Mouse (Mus musculus) E14TG2a.4 (cell line): ENCODE results near the gene Gif.

Experiments used
- H3K27me3 ChIP-seq: 2 replicates; pipeline ENCODE4 v1.6.1; 2014; ENCODE audit warnings: low read length, control low read depth; ENCODE audit not compliant: insufficient read depth
- H3K36me3 ChIP-seq: 2 replicates; pipeline ENCODE4 v1.6.1; 2014; ENCODE audit warnings: low read length, control low read depth; ENCODE audit not compliant: insufficient read depth
- H3K4me1 ChIP-seq: replicated peaks from 2 replicates; pipeline ENCODE4 v1.6.1; 2014; ENCODE audit warnings: low read depth, low read length, control low read depth
- H3K4me3 ChIP-seq: replicated peaks from 2 replicates; pipeline ENCODE4 v1.5.1; 2014; ENCODE audit warnings: mild to moderate bottlenecking, low read length
- H3K9me3 ChIP-seq: 2 replicates; pipeline ENCODE4 v1.6.1; 2014; ENCODE audit warnings: low read length, control low read depth
- CTCF ChIP-seq: conservative IDR thresholded peaks from 2 replicates; pipeline ENCODE4 v1.5.1; 2014; ENCODE audit warnings: low read length
- NANOG ChIP-seq: IDR thresholded peaks from 2 replicates; pipeline ENCODE4 v1.6.1; 2014; ENCODE audit warnings: borderline replicate concordance, low read length, mixed read lengths
- POU5F1 ChIP-seq: IDR thresholded peaks from 2 replicates; pipeline ENCODE4 v1.6.1; 2014; ENCODE audit warnings: low read length, borderline replicate concordance

The Gif gene

DNA sequence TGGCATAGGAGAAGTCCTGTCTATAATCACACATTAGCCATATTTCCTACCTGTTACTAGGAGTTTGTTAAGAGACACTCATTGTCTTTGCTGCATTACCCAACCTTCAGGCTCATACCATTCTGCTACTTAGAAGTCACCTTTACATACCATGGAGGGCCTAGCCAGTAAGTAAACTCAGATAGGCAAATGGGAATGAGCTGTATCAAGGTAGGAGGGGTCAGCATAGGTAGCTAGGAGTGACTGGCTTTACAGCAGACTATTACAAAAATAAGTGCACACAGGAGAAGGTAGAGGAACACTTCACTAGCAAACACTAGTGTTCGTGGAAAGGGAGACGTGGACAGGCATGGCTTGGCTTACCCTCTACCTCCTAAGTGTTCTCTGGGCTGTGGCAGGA is at the start of gene Gif:
TSS of gene Gif (plus strand) at position 257 of the 400 bp plus-strand sequence.
- TF ChIP-seq CTCF = no peak
- TF ChIP-seq NANOG = no peak
- no peak for TF ChIP-seq POU5F1
- Histone ChIP-seq H3K4me3 (no peak within 1 kb of the TSS), H3K36me3 (no peaks in the 10 kb centered on the region), H3K27me3 (no peaks in the 10 kb centered on the region), H3K9me3 (no peaks in the 10 kb centered on the region), H3K4me1 (no peaks in the 10 kb centered on the region)

DNA sequence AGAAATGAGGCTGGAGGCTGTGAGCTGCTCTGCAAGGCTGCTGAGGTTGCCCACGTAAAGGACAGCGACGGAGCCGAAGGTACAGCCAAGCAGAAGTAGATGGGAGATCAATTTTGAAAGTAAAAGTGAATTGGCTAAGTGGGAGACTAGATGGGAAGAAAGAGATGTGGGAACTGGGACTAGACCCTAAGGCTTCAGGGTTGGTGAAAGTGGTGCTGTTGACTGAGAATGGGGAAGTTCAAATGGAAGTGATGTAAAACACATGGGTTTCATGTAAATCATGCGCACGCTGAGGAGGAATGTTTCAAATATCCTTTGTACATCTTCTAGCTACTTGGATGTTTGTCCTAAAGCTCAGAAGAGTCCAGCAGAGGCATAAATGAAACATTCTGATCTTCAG is 49.0 kb upstream of the Gif start:
- Histone ChIP-seq H3K27me3 (no peaks in the 10 kb centered on the region), H3K4me3 (no peak overlapping the region), H3K36me3 (no peaks in the 10 kb centered on the region), H3K4me1 (no peaks in the 10 kb centered on the region), H3K9me3 (no peaks in the 10 kb centered on the region)
- TF ChIP-seq POU5F1 (no peak), CTCF (no peak), NANOG (no peak)

DNA sequence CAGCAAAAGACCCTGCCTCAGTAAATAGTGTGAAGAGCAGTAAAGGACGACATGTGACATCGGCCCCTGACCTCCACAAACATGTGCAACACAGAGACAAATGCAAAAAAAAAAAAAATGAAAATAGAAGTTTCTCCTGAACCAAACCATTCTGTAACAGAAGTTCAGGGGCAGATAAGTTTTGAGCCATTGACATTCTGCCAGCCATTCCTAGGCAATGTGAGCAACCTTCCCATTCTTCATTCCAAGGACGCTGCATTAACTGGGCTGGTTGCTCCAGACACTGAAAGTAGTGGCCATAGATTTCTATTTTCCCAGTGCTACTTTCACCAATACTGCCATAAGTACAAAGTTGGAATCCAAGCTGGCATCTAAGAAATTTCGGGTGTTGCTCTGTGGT is 34.9 kb upstream of the Gif start:
- Histone ChIP-seq H3K9me3 (no peaks in the 10 kb centered on the region), H3K4me1 (no peaks in the 10 kb centered on the region), H3K27me3 (no peaks in the 10 kb centered on the region), H3K36me3 (no peaks in the 10 kb centered on the region), H3K4me3 (no peak overlapping the region)
- no peak for TF ChIP-seq CTCF
- TF ChIP-seq POU5F1 = no peak
- no peak for TF ChIP-seq NANOG

DNA sequence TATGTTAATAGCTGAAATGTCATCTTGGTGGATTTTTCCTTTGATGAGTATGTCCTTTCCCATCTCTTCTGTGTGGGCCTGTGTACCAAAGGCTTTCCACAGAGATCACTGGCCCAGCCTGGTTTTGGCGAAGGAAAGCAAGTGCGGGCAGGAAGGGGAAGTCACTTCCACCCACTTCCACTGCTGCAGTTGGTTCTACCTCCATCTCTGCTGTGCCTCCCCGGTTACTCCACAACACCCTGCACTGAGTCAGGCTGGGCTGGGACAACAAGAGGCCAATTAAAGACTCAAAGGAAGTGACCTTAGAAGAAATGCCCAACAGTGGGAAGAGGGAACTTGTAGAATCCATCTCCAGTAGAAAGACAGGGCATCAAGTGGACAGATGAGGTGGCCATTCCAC is 27.3 kb upstream of the Gif start:
- Histone ChIP-seq H3K4me1 (no peaks in the 10 kb centered on the region), H3K36me3 (no peaks in the 10 kb centered on the region), H3K4me3 (no peak overlapping the region), H3K27me3 (no peaks in the 10 kb centered on the region), H3K9me3 (no peaks in the 10 kb centered on the region)
- TF ChIP-seq CTCF (no peak), NANOG (no peak), POU5F1 (no peak)

DNA sequence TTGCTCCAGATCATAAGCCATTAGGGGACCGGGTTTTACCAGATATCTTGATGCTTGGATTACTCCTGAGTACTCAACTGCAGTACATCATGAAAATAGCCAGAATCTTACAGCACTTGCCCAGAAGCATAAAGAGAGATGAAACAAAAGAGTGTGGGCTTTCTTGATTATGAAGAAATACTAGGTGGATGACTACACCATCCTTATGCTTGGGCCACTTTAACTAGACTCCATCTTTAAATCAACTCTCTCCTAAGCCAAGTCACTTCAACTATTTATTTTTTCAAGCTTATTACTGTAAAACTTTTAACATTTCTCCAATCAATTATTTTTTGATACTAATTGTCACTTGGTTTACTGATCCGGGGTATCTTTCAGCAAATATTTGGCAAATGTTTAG is 23.5 kb upstream of the Gif start:
- Histone ChIP-seq H3K4me3 (no peak overlapping the region), H3K27me3 (no peaks in the 10 kb centered on the region), H3K36me3 (no peaks in the 10 kb centered on the region), H3K9me3 (no peaks in the 10 kb centered on the region), H3K4me1 (no peaks in the 10 kb centered on the region)
- TF ChIP-seq POU5F1 (no peak), CTCF (no peak), NANOG (no peak)

DNA sequence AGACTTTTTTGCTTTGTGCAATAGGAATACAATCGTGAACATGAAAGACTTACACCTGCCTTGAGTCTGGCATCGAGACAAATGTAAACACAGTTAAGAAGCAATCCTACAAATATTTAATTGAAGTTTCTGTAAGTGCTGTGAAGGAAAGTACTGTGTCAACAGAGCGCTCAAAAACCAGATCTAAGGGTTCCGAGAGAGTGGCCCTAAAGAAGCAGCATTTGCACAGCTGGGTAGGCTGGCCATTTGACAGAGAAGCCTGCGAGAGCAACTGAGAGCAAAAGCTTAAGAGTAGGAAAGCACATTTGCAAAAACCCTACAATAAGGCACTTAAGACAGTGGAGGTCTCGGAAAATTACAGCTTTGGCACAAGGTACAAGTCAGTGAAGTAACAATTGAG is 23.1 kb upstream of the Gif start:
- no peak overlapping the region for H3K4me3 ChIP-seq
- no peaks in the 10 kb centered on the region for H3K36me3 ChIP-seq
- H3K9me3 ChIP-seq = no peaks in the 10 kb centered on the region
- no peaks in the 10 kb centered on the region for H3K27me3 ChIP-seq
- no peaks in the 10 kb centered on the region for H3K4me1 ChIP-seq
- TF ChIP-seq POU5F1 (no peak), CTCF (no peak), NANOG (no peak)

DNA sequence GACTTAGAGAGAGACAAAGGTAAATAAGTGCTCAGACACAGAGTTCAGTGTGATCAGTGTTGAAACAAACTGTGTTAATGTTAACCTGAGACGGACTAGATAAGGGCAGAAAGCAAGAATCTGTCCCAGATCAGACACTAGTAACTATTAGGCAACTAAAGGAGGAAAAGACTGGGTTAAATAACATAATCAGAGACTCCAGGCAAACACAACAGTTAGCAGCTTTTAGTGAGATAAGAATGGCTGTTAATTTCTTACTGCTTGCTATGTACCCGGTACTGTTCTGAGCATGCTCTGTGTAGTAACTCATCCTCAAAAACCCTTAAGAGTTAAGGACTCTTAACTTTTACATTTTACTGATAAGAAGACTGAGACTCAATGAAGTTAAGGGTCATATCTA is 21.4 kb upstream of the Gif start:
- Histone ChIP-seq H3K9me3 (0 out of 2 replicates have a peak, but pooled peaks cover 3% of the 10 kb centered on the region), H3K36me3 (no peaks in the 10 kb centered on the region), H3K4me3 (no peak overlapping the region), H3K4me1 (no peaks in the 10 kb centered on the region), H3K27me3 (no peaks in the 10 kb centered on the region)
- TF ChIP-seq CTCF = no peak

DNA sequence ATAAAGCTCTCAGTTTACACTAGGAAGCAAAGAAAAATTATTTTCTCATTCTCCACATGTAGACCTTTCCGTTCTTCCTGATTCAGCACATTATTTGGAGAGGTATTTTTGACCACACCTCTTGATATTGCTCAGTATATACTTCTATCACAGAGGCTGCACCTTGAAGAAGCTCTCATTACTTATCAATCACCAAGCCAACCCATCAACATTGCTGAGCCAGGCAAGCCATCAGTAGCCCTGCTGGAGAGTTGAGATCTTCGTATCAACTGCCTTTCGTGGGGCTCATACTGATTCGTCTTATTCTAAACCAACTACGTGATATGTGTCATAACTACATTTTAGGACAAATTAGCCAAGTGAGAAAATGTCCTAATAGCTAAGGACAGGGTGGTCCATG is 20.1 kb upstream of the Gif start:
- Histone ChIP-seq H3K27me3 (no peaks in the 10 kb centered on the region), H3K9me3 (0 out of 2 replicates have a peak, but pooled peaks cover 3% of the 10 kb centered on the region), H3K4me3 (no peak overlapping the region), H3K36me3 (no peaks in the 10 kb centered on the region), H3K4me1 (no peaks in the 10 kb centered on the region)
- TF ChIP-seq POU5F1 (no peak), NANOG (no peak), CTCF (no peak)

DNA sequence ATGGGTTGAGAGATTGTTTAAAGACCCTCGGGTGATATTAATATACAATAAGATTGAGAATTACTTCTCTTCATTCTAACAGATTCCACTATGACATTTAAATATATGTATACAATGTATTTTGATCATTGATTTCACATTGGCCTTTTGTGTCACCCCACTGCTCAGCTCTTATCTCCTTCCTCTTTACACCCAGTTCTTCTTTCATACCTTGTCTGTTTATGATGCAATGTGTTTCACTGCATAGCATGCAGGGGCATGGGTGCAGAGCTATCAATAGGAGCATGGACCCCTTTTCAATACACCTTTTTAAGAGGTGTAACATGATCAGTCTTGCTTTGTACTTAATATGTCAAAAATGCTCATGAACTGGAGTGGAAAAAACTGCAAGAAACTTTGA is 17.1 kb upstream of the Gif start:
- no peak for TF ChIP-seq POU5F1
- TF ChIP-seq CTCF = no peak
- no peak for TF ChIP-seq NANOG
- no peak overlapping the region for H3K4me3 ChIP-seq
- no peaks in the 10 kb centered on the region for H3K36me3 ChIP-seq
- H3K4me1 ChIP-seq = no peaks in the 10 kb centered on the region
- H3K9me3 ChIP-seq = 0 out of 2 replicates have a peak, but pooled peaks cover 3% of the 10 kb centered on the region
- no peaks in the 10 kb centered on the region for H3K27me3 ChIP-seq

DNA sequence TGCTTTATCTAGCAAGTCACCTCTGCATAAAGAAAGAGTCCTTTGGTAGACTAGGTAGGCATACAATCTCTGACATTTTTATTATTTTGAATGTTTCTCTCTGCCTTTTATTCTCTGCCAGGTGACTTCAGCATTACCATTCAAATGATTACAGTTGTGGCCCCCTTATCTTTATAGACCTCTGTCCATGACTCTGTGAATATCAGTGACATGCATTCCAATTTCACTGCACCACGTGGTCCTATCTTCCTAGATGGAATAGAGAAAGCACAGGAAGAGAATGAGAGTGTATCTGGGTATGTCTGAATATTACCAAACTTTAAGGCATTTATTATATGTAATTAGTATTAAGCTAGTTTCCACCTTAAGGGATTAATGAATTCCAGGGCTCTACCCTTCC is 10.9 kb upstream of the Gif start:
- Histone ChIP-seq H3K9me3 (no peaks in the 10 kb centered on the region), H3K36me3 (no peaks in the 10 kb centered on the region), H3K27me3 (no peaks in the 10 kb centered on the region), H3K4me3 (no peak overlapping the region), H3K4me1 (no peaks in the 10 kb centered on the region)
- TF ChIP-seq CTCF = no peak
- no peak for TF ChIP-seq POU5F1
- TF ChIP-seq NANOG = no peak
